Mouse (Mus musculus): ENCODE data around the gene Ptprn2.

Gene Ptprn2

DNA sequence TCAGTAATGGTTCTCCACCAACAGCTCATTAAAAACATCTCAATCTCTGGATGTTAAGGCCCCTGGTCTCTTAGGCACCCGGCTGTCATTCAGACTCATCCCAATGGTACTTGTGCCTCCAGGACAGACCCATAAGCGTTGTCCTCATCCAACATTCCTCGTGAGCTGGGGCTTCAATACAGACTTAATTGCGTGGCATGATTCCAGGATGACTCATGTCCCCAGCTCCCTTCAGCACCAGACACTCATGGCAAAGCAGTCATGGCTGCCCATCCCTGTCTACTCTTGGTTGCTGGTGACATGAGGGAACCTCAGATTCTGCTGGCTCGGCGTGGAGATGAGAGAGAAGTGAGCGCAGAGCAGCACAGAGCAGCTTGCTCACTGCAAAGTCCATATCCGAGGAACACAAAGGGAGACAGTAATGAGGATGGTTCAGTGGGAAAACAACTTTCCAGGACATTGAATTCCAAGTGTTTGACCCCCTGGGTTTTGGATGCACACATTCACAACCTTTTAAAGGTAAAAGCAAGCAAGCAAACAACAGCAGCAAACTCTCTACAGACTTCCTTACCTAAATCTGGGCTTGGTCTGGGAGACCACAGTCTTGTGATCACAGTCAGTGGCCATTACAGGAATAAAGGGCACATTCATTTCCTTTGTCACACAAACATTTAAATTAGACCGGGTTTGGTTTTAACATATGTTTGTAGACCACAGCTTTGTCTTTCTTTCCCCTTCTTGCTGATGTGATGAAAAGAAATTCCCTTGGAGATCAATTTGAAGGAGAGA lies 754.6 kb downstream of the Ptprn2 start:
- in situ Hi-C loops (cut with MboI; ENCODE audit: low pct_unique_long_range_greater_than_20kb in 1 of 2, low sequenced_read_pairs in 2 of 2, unreplicated experiment in 1 of 2) = no loop called here

DNA sequence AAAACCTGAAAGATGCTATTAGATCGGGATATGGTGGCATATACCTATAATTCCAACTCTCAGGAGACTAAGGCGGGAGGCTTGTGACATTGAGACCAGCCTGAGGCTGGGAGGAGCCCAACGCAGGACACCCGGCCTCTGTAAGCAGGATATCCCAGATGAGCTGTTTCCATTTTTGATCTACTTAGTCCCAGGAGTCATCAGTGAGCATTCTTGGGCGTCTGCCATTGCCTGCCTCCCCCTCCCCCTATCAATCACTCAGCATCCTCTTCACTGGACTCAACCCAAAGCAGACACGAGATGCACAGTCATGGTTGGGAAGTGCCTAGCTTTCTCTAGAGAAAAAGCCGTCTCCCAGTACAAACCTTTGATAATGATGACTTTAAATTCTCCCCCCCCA lies 756.7 kb downstream of the Ptprn2 start:
- in situ Hi-C loops (cut with MboI; ENCODE audit: low pct_unique_long_range_greater_than_20kb in 1 of 2, low sequenced_read_pairs in 2 of 2, unreplicated experiment in 1 of 2) = no loop called here

DNA sequence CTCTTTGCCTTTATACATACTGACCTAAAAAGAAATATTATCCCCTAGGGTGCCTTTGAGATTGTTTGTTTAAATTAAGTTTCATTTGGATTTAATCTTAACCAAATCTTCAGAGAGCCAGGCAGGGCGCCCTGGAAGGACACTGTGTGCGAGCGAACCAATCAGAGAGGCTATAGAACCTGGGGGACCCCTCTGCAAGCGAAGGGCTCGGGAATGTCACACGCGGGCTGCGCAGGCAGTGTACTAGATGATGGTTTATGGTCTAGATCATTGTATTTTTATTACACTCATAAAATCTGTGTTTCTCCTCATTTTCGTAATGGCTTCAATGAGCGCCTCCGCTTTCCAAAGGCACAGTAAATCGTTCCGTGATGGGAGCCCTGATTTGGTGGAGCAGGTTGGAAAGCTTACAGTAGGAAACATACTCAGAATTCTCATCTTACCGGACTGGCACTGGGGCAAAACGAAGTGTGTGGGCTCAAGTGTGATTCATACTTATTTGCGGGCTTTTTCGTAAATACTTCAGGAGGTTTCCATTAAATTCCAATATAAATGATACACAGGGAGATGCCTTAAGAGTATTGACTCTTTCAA lies 760.5 kb downstream of the Ptprn2 start:
- in situ Hi-C loops (cut with MboI; ENCODE audit: low pct_unique_long_range_greater_than_20kb in 1 of 2, low sequenced_read_pairs in 2 of 2, unreplicated experiment in 1 of 2) = no loop called here

DNA sequence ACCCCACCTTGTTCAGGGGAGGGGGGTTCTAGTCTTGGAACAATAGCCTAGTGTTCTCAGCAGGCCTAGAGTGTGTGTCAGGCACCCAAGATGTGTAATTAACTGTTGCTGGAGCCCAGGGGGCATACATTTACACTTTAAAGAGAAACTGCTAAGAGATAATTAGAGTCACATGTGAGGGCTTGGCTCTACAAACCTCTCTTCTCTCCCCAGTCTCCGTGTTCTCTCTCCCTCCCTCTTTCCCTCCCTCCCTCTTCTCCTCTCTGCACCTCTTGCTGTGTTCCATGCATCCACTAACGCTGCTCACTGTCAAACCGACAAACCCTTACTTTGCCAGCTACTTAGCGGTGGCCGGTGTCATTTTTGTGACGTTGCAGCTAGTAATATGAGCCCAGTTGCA lies 764.9 kb downstream of the Ptprn2 start:
- in situ Hi-C loops (cut with MboI; ENCODE audit: low pct_unique_long_range_greater_than_20kb in 1 of 2, low sequenced_read_pairs in 2 of 2, unreplicated experiment in 1 of 2) = no loop called here

DNA sequence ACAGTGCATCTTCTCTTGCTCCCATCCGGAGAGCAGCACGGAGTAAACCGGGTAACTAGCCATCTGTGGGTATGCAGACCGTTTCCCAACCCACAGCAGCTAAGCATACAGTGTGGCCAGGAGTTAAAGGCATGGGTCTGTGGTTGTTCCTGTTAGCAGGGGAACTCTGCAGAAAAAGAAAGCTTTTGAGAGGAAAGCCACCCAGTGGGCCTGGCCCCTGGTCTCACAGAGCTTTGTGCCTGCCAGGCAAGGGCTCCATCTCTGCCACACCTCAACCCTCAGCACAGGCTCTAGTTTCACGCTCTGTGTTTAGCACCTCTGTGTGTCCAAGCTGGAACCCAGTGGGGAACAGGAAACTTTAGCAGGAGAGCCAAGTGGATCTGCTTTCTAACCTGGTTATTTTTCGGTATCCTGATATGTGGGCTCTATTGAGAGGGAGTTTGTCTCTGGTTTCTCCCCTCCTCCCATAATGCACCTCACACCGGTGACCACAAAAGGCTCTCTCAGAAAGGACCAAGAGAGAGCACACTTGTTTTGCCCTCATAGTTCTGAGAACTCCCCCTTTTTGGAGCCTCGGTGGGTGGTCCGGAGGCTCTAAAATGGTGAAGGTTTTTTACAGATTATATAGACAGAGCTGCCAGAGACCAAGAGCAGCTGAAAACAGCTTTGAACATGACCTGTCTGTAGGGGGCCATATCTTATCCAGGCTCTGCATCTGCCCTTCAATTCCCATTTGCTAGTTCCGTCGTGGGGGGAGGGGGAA lies 766.3 kb downstream of the Ptprn2 start:
- in situ Hi-C loops (cut with MboI; ENCODE audit: low pct_unique_long_range_greater_than_20kb in 1 of 2, low sequenced_read_pairs in 2 of 2, unreplicated experiment in 1 of 2) = no loop called here

DNA sequence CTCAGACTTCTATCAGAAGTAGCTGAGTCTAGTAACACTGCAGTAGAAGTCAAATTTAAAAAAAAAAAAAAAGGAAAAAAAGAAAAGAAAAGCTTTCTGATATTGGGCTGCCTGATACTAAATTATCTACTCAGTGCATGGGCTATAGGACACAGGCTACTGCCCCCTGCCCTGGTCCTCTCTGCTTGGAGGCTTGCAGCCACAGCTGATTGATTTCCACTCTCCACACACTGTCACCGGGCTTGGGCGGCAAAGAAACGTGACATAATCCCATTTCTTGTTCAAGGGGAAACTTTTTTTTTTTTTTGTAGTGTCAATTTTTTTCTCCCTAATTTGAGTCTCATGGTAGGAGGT lies 766.9 kb downstream of the Ptprn2 start:
- in situ Hi-C loops (cut with MboI; ENCODE audit: low pct_unique_long_range_greater_than_20kb in 1 of 2, low sequenced_read_pairs in 2 of 2, unreplicated experiment in 1 of 2) = no loop called here

DNA sequence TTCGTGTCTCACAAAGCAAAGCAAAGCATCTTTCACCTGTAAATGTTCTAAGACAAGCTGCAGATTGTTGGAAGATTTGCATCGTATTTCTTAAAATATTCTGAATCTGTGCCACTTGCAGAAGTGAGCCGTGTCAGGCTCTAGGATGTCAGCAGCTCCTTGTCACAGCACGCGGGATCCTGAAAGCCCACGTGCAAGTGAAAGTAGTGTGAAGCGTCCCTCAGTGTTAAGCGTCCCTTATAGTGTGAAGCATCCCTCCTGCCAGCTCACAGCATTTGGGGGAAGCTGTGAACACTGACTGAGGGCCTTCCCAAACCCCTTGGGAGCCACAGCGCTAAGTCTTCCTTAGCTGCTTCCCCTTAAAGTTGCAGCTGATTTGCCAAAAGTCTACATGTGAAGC lies 768.8 kb downstream of the Ptprn2 start:
- in situ Hi-C loops (cut with MboI; ENCODE audit: low pct_unique_long_range_greater_than_20kb in 1 of 2, low sequenced_read_pairs in 2 of 2, unreplicated experiment in 1 of 2) = no loop called here

DNA sequence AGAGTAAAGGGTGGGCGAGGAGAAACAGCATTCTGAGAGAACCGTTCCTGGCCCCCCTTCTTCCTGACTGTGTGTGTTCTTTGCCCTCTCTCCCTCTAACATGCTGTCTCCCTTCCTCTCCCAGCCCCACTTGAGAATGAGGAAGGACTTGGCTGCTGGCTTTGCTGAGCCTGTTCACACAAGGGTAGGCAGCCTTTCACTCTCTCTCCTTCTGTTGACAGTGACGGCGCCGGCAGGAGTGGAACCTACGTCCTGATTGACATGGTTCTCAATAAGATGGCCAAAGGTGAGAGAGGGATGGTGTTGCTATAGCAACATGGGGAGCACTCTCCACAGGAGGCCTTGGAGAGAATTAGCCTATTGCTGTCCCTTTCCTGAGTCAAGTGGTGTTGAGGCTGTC lies 769.8 kb downstream of the Ptprn2 start:
- in situ Hi-C loops (cut with MboI; ENCODE audit: low pct_unique_long_range_greater_than_20kb in 1 of 2, low sequenced_read_pairs in 2 of 2, unreplicated experiment in 1 of 2) = no loop called here

DNA sequence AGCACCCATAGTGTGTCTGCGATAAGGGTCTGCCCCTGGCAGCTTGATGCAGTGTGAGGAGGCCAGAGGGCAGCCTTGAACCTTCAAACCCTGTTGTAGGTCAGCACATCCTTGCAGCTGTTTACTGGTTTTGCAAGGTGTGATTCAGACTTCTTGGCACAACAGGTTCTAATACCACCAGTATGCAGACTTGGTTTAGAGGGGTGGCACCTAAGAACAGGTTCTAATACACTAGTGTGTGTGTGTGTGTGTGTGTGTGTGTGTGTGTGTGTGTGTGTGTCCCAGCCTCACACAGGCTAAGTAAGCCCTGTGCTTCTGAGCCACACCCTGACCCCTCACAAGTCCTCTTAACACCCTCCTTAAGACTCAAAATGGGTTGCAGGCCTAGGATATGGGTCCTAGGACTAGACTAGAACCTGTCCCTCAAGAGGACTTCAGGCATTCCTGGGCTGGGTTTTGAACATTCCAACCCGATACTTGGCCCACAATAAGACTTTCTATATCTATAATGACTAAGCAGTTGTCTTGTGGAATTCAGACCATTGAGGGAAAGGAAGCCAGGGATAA lies 770.3 kb downstream of the Ptprn2 start:
- in situ Hi-C loops (cut with MboI; ENCODE audit: low pct_unique_long_range_greater_than_20kb in 1 of 2, low sequenced_read_pairs in 2 of 2, unreplicated experiment in 1 of 2) = no loop called here

DNA sequence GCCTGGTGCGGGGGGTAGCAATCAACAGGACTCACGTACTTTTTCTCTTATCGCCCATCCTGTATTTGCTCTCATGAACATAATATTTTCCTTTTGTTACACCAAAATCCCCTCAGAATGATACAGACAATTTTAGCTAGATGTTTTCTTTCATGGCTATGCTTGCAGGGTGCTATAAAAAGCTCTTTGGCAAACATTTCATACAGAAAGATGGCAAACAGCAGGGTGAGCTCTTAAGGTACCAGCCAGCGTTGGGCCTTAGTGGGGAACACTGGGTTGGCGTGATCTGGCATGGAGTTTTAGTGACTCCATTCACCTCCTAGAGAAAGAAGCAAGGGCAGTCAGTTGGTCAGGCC lies 771.3 kb downstream of the Ptprn2 start:
- in situ Hi-C loops (cut with MboI; ENCODE audit: low pct_unique_long_range_greater_than_20kb in 1 of 2, low sequenced_read_pairs in 2 of 2, unreplicated experiment in 1 of 2) = no loop called here

DNA sequence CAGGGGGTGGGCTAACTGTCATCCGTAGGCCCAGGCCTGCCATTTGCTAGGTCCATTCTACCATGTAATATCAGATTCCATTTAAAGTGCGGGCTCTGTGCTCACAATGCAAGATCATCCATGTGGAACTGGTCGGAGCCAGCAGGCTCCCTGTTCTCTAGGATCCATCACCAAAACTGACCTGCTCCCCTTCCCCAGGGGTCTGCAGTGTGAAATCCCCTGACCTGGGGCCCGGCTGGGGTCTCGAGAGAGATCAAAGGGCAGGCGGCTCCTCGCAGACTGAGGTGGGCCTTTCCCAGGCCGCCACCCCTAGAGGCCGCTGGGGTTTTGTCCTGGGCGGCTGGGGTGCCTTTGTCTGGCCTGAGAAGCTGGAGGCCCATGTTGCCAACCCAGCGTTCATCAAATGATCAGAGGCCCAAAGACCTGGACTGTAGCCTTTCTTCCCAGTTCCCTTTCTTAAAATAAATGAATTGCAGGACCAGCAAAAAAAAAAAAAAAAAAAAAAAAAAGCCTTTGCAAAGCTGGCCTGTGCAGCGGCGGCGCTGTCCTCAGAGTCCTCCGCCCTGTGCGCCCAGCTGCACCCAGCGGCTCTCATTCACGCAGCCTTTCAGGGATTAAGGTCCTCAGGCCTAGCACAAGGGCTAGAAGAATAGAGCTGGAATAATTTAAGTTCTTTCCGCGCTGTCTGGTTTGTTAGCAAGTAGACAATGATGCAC lies 771.8 kb downstream of the Ptprn2 start:
- in situ Hi-C loops (cut with MboI; ENCODE audit: low pct_unique_long_range_greater_than_20kb in 1 of 2, low sequenced_read_pairs in 2 of 2, unreplicated experiment in 1 of 2) = no loop called here

DNA sequence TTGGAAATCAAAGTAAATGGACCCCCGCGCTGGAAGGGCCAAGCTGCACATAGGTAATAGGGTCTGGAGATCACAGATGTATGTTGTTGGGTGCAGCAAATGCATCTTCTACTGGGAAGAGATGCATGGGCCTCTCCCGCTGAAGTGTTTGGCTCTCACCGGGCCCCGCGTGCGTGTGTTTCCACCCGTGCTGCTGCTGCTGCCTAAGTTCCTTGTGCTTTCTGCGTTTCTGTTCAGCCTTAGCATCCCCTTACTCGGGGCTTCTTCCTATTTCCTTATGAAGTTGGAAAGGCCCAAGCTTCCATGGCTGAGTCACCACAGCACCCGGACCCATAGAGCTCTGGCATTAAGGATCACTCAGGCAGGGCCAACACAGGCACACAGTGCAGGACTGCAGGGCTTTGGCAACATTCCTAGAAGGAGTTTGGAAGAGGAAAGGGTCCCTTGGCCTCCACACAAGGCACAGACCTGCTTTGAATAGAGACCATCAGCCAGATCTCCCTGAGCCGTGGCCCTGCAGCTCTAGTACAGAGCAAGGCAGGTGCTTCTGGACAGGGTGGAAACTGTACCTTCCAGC lies 772.5 kb downstream of the Ptprn2 start:
- in situ Hi-C loops (cut with MboI; ENCODE audit: low pct_unique_long_range_greater_than_20kb in 1 of 2, low sequenced_read_pairs in 2 of 2, unreplicated experiment in 1 of 2) = no loop called here

DNA sequence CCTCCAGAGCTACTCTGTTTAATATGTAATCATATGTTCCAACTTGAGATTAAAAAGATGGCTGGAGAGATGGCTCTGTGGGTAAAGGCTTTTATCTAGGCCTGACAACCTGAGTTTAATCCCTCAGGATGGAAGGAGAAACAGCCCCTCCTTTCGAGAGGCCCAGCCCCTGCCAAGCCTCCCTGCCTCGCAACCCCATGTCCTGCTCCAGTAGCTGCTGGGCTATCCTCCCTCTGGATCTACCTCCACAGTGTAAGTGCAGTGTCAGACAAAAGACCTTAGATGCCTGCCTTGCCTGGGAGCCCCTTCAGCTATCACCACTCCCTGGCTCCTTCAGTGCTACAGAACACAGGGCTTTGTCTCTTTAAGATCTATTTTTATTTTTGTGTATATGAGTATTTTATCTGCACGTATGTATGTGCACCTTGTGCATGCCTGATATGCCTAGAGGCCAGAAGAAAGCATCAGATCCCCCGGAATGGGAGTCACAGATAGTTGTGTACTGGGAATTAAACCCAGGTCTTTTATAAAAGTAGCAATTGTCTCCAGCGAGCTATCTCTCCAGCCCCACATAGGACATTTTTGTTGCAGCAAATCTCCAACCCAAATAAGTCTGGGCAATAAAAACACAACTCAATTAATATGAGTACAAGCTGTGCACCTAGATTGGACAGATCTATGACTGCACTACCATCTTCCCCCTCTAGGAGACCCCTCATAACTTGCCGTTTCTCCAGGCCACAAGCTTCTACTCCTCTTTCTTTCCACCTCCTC lies 775.1 kb downstream of the Ptprn2 start:
- in situ Hi-C loops (cut with MboI; ENCODE audit: low pct_unique_long_range_greater_than_20kb in 1 of 2, low sequenced_read_pairs in 2 of 2, unreplicated experiment in 1 of 2) = no loop called here

DNA sequence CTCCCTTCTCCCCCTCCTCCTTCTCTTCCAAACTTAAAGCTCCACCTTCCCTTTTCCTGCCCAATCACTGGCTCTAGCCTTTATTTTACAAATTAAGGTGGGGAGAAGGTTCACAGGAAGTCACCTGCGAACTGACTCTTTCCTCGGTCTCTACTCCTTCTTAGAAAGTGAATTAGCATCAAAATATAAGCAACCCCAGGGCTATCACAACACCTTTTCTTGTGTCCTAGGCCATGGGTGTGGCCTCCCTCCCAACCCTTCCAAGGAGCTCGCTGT lies 775.6 kb downstream of the Ptprn2 start:
- in situ Hi-C loops (cut with MboI; ENCODE audit: low pct_unique_long_range_greater_than_20kb in 1 of 2, low sequenced_read_pairs in 2 of 2, unreplicated experiment in 1 of 2) = no loop called here

DNA sequence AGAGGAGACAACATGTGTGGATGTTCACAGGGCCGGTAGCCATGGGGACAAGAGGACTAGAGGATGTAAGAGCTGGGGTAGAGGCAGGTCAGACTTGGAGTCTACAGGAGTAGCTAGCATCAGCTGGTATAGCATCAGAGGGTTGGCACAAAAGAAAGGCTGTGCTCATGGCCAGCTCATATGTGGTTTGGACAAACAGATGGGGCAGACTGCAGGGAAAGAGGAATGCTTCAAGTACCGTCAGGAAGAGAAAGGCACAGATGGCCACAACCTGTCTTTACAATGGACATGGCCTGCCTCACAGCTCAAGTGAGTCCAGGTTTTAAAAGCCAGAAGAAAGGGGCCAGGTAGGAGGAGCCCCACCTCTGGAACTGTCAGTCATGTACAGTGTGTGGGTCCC lies 776.5 kb downstream of the Ptprn2 start:
- in situ Hi-C loops (cut with MboI; ENCODE audit: low pct_unique_long_range_greater_than_20kb in 1 of 2, low sequenced_read_pairs in 2 of 2, unreplicated experiment in 1 of 2) = no loop called here

DNA sequence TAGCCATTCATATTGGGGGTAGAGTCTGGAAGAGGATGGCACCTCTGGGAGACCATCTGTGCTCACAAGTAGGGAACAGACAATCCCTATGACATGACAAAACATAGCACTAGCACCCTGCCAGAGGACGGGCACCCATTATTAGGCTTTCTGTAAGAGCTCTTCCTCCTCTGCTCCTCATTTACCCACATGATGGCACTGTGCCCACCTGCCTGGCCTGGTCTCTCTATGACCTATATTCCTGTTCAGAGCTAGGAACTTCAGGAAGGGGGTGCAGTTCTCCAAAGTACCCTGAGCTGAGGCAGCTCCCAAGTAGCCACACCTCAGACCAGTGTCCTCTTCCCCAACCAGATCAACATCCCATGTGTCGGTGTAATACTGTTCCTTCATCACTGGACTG lies 777.6 kb downstream of the Ptprn2 start:
- in situ Hi-C loops (cut with MboI; ENCODE audit: low pct_unique_long_range_greater_than_20kb in 1 of 2, low sequenced_read_pairs in 2 of 2, unreplicated experiment in 1 of 2) = no loop called here

DNA sequence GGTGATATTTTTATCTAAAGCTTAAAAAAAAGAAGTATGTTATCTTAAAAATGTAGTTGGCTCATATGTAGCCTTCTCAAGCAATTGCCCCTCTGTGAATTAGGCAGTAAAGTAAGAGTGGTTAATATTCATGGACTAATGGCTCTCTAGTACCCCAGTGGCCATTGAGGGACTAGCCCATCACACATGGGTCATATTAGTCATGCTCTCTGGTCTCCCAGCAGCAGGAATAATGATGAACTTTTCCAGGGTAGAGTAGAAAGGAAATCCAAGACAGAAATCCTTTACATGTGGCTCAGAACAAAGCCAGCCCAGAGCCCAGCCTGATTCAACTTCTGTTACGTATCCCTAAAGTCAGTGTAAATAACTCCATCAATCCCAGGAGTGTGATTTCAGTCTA lies 779.7 kb downstream of the Ptprn2 start:
- in situ Hi-C loops (cut with MboI; ENCODE audit: low pct_unique_long_range_greater_than_20kb in 1 of 2, low sequenced_read_pairs in 2 of 2, unreplicated experiment in 1 of 2) = no loop called here

DNA sequence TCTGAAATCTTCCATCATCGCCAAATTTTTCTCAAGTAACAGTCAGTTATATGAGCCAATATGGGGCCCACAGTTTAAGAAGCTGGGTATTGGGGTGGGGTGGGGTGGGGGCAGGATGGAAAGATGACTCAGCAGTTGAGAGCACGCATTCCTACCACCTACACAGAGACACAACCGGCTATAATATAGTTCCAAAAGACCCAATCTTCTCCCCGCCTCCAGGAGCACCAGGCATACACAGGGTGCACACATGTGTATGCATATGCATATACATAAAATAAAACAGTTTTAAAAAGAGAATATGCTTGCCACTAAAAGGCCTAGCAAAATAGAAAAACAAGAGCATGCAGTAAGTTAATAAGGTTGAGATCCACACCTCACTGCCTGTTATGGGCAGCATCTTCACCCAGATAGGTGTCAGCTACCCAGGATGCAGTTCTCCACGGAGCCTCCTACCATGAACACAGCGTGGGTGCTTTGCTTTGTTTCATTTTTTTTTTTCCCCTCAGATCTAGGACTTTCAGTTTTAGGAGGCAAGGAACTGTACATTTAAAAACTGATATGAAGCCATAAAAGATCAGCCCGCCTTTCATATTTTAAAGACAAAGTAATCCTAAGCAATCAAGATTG lies 783.1 kb downstream of the Ptprn2 start:
- in situ Hi-C loops (cut with MboI; ENCODE audit: low pct_unique_long_range_greater_than_20kb in 1 of 2, low sequenced_read_pairs in 2 of 2, unreplicated experiment in 1 of 2) = no loop called here
